Mouse (Mus musculus): ENCODE measurements around the gene Marf1.
"Not testable (repeated sequence)": the region's sequence is repeated elsewhere in the genome, so short reads cannot be mapped to it uniquely, and the experiment has no call there.

Gene Marf1

DNA sequence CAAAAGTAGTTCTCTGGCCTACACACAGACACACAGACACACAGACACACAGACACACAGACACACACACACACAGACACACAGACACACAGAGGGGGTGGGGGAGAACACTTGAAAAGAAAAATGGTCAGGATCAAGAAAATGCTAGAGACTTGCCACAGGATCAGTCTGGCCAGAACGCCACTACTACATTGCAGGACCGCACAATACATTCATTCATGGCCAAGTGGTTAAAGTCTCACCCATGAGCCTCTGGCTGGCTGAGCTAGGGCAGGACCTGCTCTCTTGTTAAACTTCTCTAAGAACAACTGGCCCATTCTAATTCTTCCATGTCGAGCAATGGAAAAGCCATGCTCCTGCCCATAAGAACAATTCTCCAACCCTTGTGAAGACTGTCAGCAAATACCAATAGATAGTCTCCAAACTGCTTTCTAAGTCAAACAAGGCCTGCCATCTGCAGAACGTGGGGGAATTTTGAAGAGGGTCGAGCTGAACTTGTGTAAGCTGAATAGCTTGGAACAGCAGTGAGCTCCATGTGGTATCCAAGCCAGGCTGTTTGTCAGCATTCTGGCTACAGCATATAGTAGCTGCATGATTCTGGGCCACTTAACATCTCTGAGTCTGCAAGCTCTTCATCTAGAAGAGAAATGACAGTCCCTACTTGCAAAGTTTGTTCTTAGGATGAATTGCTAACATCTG, 92.5 kb downstream of the Marf1 start:
- no peak for DNase-seq (ENCODE audit: inconsistent age in 2 of 2, low spot score in 1 of 2)

DNA sequence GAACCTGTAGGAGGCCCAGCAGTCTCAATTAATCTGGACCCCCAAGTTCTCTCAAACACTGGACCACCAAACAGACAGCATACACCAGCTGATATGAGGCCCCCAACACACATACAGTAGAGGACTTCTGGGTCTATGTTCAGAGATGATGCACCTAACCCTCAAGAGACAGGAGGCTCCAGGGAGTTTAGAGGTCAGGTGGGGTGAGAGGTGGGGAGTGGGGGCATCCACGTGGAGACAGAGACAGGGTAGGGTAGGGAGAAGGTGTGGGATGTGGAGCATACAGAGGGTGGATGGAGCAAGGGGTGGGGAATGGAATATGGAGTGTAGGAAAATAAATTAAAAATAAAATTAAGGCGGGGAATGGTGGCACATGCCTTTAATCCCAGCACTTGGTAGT, 94.5 kb downstream of the Marf1 start:
- not testable (repeated sequence) for DNase-seq (ENCODE audit: inconsistent age in 2 of 2, low spot score in 1 of 2)

DNA sequence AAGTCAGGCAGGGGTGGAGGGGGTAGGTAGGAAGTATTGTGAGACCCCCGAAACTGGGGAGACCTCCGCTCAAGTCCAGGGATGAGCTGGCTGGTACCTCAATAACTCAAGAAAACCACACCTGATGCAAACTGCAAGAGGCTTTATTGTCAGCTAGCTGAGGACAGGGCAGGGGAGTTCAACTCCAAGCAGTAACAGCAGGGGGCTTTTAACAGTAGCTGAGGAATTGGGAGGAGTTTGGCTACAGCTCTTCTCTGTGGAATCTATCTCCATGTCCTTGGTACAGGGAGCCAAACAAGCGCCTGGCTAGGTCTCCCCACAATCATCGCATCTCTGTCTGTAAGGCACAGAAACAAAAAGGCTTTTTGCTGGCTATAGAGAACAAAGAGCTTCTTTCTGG, 96.6 kb downstream of the Marf1 start:
- not testable (repeated sequence) for DNase-seq (ENCODE audit: inconsistent age in 2 of 2, low spot score in 1 of 2)

DNA sequence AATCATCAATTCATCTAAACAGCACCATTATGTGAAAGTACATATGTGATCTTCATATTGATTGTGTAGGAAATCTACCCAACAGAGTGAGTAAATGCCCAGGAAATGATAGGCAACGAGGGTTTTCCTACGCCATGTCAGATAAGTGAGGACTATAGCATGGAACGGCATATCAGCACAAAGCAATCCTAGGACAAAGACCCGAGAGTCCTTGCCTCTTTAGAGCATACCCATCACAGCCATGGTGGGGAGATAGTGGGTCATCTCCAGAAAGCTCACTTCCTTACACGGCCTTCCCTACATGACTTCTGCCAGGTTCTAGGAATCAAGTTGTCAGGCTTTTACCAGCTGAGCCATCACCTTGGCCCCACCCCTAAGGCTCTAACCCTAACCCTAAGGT, 103.3 kb downstream of the Marf1 start:
- no peak for DNase-seq (ENCODE audit: inconsistent age in 2 of 2, low spot score in 1 of 2)

Data from adrenal gland, adult (tissue).